Mouse (Mus musculus) intestine, embryonic 14.5 days (tissue): ENCODE results near the gene Aloxe3. TPM values are rescaled to one million over a fixed set of nuclear protein-coding genes. Genes with fewer than 3 reads are reported as not detected.
A peak's percentile ranks its signal among the peaks of the same experiment; 100 is the strongest.

ENCODE experiments used
- ATAC-seq: fragments of 200-750 bp; cut with Nextera tagmentation; replicated peaks from 2 replicates; pipeline ENCODE4 v1.8.0; 2017; ENCODE audit warnings: low read depth, moderate number of reproducible peaks, moderate TSS enrichment, moderate library complexity; ENCODE audit not compliant: low FRiP score, low TSS enrichment
- DNase-seq: peaks from one replicate; pipeline ENCODE4 v3.0.0-alpha.2; 2018; ENCODE audit warnings: low spot score
- H3K27ac ChIP-seq: fragments of 300-500 bp; sonication (generic); 2 replicates; pipeline ENCODE4 v1.5.1; 2014; ENCODE audit warnings: low read depth, mild to moderate bottlenecking, control low read depth
- H3K27me3 ChIP-seq: fragments of 300-500 bp; sonication (generic); replicated peaks from 2 replicates; pipeline ENCODE4 v1.6.1; 2014; ENCODE audit warnings: low read length, control low read depth; ENCODE audit not compliant: control insufficient read depth, insufficient read depth
- H3K36me3 ChIP-seq: fragments of 300-500 bp; sonication (generic); 2 replicates; pipeline ENCODE4 v1.6.1; 2014; ENCODE audit warnings: low read length, control low read depth; ENCODE audit not compliant: control insufficient read depth, insufficient read depth
- H3K4me1 ChIP-seq: fragments of 300-500 bp; sonication (generic); replicated peaks from 2 replicates; pipeline ENCODE4 v1.6.1; 2014; ENCODE audit warnings: low read length, control low read depth, mixed read lengths; ENCODE audit not compliant: control insufficient read depth, insufficient read depth
- H3K4me2 ChIP-seq: fragments of 300-500 bp; sonication (generic); 2 replicates; pipeline ENCODE4 v1.6.1; 2014; ENCODE audit warnings: low read length
- H3K4me3 ChIP-seq: fragments of 300-500 bp; sonication (generic); 2 replicates; pipeline ENCODE4 v1.5.1; 2014; ENCODE audit warnings: low read depth, low read length, control low read depth, mixed read lengths
- H3K9ac ChIP-seq: fragments of 300-500 bp; sonication (generic); 2 replicates; pipeline ENCODE4 v1.6.1; 2014; ENCODE audit warnings: mild to moderate bottlenecking, low read length
- H3K9me3 ChIP-seq: fragments of 300-500 bp; sonication (generic); 2 replicates; pipeline ENCODE4 v1.6.1; 2016; ENCODE audit warnings: low read length, control low read depth; ENCODE audit not compliant: control insufficient read depth
- WGBS: fragments of 180-500 bp; shearing (Covaris S2); extraction: QIAGEN DNeasy Blood & Tissue Kit; methylation state at CpG from one replicate; pipeline ENCODE4 v1.1.7; 2014; 5-methylcytosine and 5-hydroxymethylcytosine counted together
- polyA plus RNA-seq: library from polyadenylated mRNA; unstranded; fragments of >200 nt; fragmentation: Nextera tagmentation; extraction: Ambion mirVana; gene quantifications from 2 replicates; pipeline ENCODE4 v1.2.1, GENCODE M21; 2014

The Aloxe3 gene
- polyA plus RNA-seq, 1 experiment from 2014 or later = 0.18 TPM

GRCm38 (mm10) chr11:69098039-69098761 is 27.5 kb upstream of the Aloxe3 start:
- Histone ChIP-seq H3K4me2 (peak overlapping the region; percentile 98), H3K9me3 (no peaks in the 10 kb centered on the region), H3K9ac (no peak overlapping the region; the same call in 1 of the 2 replicates), H3K4me3 (peak overlapping the region; percentile 46), H3K4me1 (peaks cover 43% of the 10 kb centered on the region), H3K27me3 (no peaks in the 10 kb centered on the region), H3K36me3 (peaks cover 27% of the 10 kb centered on the region), H3K27ac (peak overlapping the region; percentile 92)
- DNase-seq = no peak
- no peak for ATAC-seq
- 24% methylated on average over 8 of the region's 8 CpGs for WGBS

DNA sequence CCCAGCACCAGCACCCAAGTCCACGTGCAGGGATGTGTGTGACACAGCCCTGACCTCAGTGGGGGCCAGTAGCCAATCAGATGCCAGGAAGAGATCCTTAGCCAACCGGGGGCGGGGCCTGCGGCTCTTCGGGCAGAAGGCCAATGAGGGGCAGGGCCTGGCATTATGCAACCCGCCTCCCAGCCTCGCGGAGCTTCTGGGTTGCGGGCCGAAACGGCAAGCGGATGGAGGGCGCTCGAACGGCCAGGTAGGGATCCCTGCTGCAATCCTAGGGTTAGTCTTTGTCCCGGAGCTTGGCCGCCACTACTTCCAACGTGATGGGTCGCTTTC is 27.0 kb upstream of the Aloxe3 start:
- H3K9me3 ChIP-seq = no peaks in the 10 kb centered on the region
- H3K9ac ChIP-seq = peak overlapping the region; percentile 51
- no peaks in the 10 kb centered on the region for H3K27me3 ChIP-seq
- H3K4me2 ChIP-seq = peak overlapping the region; percentile 98
- DNase-seq = peak; percentile 94
- peak overlapping the region; percentile 92 for H3K27ac ChIP-seq
- peaks cover 32% of the 10 kb centered on the region for H3K36me3 ChIP-seq
- peak overlapping the region; percentile 46 for H3K4me3 ChIP-seq
- WGBS = under 1% methylated on average over 19 of the region's 19 CpGs
- peaks cover 43% of the 10 kb centered on the region for H3K4me1 ChIP-seq
- ATAC-seq = peak; percentile 12

DNA sequence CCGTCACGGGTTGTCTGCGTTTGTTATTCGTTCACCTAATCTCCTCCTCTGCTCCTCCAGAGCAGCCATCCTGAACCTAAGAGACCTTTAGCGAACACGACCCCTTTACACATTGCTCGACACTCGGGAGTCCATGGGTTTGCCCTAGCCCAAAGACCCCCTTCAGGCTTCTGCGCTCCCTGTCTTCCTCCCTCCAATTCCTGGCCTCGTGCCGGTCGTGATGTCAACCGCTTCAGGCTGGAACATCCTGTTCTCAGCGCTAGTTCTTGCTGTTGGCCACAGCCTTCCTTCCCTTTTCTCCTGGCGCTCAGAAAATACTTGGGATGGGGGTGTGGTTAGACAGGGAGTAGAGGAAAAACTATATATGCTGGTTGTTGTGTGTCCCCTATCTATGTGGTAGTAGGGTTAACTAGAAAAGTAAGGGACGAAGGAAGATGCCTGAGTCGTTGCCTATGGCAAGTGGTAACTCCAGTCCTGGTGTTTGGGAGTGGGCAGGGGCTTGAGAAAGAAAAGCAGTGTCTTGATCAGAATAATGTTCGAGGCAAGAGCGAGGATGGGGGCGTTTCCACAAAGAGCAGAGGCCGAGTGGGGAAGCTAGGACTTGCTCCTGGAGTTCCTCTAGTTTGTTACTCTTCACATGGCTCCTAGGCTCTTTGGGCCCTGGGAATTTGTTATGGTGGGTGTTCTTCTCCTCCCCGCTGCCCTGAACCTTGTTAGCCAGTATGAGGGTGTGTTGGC is 26.4 kb upstream of the Aloxe3 start:
- Histone ChIP-seq H3K36me3 (peaks cover 38% of the 10 kb centered on the region), H3K9me3 (no peaks in the 10 kb centered on the region), H3K4me2 (peak overlapping the region; percentile 98), H3K9ac (peak overlapping the region; percentile 51), H3K27ac (peak overlapping the region; percentile 92), H3K27me3 (no peaks in the 10 kb centered on the region), H3K4me3 (peak overlapping the region; percentile 46), H3K4me1 (peaks cover 43% of the 10 kb centered on the region)
- DNase-seq (peak; percentile 84), ATAC-seq (no peak)
- WGBS = under 1% methylated on average over 22 of the region's 22 CpGs

DNA sequence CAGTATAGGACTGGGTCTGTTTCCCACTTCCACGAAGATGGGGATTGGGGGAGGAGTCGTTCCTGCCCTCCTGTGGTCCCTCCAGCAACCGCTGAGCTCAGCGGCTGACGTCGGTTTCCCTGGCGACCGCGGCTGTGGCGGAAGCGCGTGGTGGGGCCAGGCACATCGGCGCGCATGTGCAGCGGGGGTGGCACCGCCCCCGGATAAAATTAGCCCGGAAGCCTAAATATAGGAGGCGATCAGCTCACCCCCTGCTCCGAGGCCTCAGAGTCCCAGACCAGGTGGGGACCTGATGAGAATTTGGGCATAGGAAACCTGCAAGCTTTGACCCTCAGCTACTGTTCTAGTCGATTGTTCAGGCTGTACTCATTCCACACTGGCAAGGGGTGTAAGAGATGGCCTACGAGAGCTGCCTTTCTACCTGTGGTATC is 25.8 kb upstream of the Aloxe3 start:
- DNase-seq (peak; percentile 89), ATAC-seq (peak; percentile 26)
- peak overlapping the region; percentile 98 for H3K4me2 ChIP-seq
- no peaks in the 10 kb centered on the region for H3K9me3 ChIP-seq
- WGBS = under 1% methylated on average over 23 of the region's 23 CpGs
- no peaks in the 10 kb centered on the region for H3K27me3 ChIP-seq
- H3K4me3 ChIP-seq = peak overlapping the region; percentile 46
- peak overlapping the region; percentile 92 for H3K27ac ChIP-seq
- H3K9ac ChIP-seq = peak overlapping the region; percentile 51
- peaks cover 43% of the 10 kb centered on the region for H3K4me1 ChIP-seq
- H3K36me3 ChIP-seq = peaks cover 44% of the 10 kb centered on the region

GRCm38 (mm10) chr11:69100639-69101360 is 24.9 kb upstream of the Aloxe3 start:
- ATAC-seq (no peak), DNase-seq (no peak)
- H3K36me3 ChIP-seq = peaks cover 53% of the 10 kb centered on the region
- peak overlapping the region; percentile 46 for H3K4me3 ChIP-seq
- 0 out of 2 replicates have a peak overlapping the region, but pooled peaks have one; percentile 92 for H3K27ac ChIP-seq
- H3K4me2 ChIP-seq = peak overlapping the region; percentile 98
- H3K9me3 ChIP-seq = no peaks in the 10 kb centered on the region
- H3K27me3 ChIP-seq = no peaks in the 10 kb centered on the region
- WGBS = 90% methylated on average over 20 of the region's 20 CpGs
- H3K4me1 ChIP-seq = peaks cover 40% of the 10 kb centered on the region
- peak overlapping the region; percentile 32; the same call in 1 of the 2 replicates for H3K9ac ChIP-seq

DNA sequence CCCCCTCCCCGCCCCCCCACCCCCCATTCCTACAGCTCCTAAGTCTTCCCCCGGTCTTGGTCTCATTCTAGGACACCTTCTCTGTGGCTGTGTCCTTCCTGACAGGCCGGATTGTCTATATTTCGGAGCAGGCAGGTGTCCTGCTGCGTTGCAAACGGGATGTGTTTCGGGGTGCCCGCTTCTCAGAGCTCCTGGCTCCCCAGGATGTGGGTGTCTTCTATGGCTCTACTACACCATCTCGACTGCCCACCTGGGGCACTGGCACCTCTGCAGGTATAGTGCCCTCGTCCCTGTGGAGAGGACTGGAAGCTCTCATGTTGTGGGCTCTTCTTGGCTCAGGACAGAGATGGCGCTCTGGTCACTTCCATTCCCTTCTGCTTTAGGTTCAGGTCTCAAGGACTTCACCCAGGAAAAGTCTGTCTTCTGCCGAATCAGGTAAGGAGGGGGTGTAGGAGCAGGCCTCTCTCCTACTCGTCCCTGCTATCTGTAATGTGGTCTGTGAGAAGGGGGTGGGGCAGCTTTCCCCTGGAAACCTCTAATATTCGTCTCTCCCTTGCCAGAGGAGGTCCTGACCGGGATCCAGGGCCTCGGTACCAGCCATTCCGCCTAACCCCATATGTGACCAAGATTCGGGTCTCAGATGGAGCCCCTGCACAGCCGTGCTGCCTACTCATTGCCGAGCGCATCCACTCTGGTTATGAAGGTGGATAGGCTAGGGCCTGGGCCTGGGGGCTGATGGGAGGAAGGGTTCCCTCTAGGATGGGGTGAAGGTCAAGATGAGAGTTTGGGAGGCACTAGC is 23.9 kb upstream of the Aloxe3 start:
- ATAC-seq = no peak
- WGBS = 90% methylated on average over 21 of the region's 21 CpGs

DNA sequence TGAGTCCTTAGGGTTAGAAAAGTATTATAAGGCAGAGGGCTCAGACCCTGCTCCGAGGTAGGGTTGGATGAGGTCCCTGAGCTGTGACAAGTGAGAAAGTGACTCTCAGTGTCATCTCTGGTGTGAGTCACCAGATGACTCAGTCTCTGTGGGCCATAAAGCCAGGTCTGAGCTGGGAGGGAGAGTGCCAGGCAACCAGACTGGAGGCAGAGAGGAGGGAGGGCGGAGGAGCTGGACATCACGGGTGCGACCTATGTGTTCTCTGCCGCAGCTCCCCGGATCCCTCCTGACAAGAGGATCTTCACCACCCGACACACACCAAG is 23.3 kb upstream of the Aloxe3 start:
- WGBS = 96% methylated on average over 7 of the region's 7 CpGs
- Histone ChIP-seq H3K4me3 (no peak overlapping the region), H3K9me3 (no peaks in the 10 kb centered on the region), H3K4me2 (no peak overlapping the region), H3K9ac (no peak overlapping the region), H3K27ac (no peak overlapping the region), H3K4me1 (peaks cover 28% of the 10 kb centered on the region), H3K36me3 (peaks cover 66% of the 10 kb centered on the region), H3K27me3 (no peaks in the 10 kb centered on the region)
- ATAC-seq (no peak), DNase-seq (no peak)

More for the DNA sequence above, 23.9 kb upstream of the Aloxe3 start:
- no peak overlapping the region for H3K4me2 ChIP-seq
- no peak overlapping the region for H3K9ac ChIP-seq
- H3K27ac ChIP-seq = no peak overlapping the region
- H3K9me3 ChIP-seq = no peaks in the 10 kb centered on the region
- no peak for DNase-seq
- no peaks in the 10 kb centered on the region for H3K27me3 ChIP-seq
- H3K36me3 ChIP-seq = peaks cover 60% of the 10 kb centered on the region
- H3K4me3 ChIP-seq = no peak overlapping the region
- H3K4me1 ChIP-seq = peaks cover 31% of the 10 kb centered on the region

DNA sequence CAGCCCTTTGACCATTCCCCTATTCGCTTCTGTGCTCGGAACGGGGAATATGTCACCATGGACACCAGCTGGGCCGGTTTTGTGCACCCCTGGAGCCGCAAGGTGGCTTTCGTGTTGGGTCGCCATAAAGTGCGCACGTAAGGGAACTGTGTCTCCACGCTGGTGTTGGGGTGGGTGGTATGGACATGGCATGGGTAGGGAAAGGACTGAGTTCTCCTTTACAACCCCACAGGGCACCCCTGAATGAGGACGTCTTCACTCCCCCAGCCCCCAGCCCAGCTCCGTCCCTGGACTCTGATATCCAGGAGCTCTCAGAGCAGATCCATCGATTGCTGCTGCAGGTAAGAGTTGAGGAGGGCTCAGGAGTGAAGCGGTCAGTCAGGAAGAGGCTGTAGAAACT is 22.6 kb upstream of the Aloxe3 start:
- Histone ChIP-seq H3K4me2 (no peak overlapping the region), H3K36me3 (peaks cover 73% of the 10 kb centered on the region)

More for the DNA sequence above, 22.6 kb upstream of the Aloxe3 start:
- Histone ChIP-seq H3K4me3 (no peak overlapping the region), H3K27ac (no peak overlapping the region), H3K9ac (no peak overlapping the region), H3K9me3 (no peaks in the 10 kb centered on the region), H3K4me1 (peaks cover 20% of the 10 kb centered on the region), H3K27me3 (no peaks in the 10 kb centered on the region)
- no peak for DNase-seq
- no peak for ATAC-seq
- WGBS = 93% methylated on average over 14 of the region's 14 CpGs
